8 mouse cellular contexts compared by ENCODE assay signal in the genomic region with DNA sequence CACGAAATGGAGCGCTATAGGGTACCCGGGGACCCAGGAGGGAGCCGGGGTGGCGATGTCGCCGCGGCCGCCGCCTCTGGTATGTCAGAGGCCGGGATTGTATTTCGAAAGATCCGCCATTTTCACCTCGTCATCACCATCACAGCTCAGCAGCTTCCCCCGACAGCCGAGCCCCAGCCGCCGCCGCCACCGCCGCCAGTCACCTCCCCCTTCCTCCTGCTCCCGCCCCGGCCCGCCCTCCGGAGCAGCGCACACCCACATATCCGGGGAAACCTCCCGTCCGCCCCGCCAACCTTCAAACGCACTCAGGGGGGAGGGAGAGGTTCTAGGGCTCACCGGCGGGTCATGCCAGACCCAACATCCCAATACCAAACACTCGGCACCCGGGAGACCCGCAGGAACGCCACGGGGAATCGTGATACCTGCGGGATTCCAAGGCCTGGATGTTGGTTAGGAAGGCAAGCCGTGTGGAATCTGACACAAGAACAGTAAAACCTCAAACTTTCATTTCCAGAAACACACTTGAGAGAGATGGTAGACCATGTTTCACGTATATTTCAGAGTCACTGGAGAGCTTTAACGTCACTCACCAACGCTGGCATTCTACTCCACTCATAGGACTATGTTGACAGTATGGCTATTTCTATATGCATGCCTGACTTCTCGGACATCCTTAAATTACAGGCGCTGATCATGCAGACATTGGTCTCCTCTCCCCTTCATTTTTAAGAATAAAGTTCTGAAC. TPM values are rescaled to one million over a fixed set of nuclear protein-coding genes. Genes with fewer than 3 reads are reported as not detected.
DNase-seq lines count a peak whose midpoint lies in the region; ATAC-seq and TF ChIP-seq lines count a peak whose summit lies in the region.

No protein-coding gene starts in this region.

- H3K4me1 ChIP-seq in bone marrow, adult 2 months (ENCODE audit: control insufficient read depth, insufficient read depth, low read length), result no peaks in the 10 kb centered on the region
- H3K4me1 ChIP-seq in embryonic fibroblast, embryonic 13.5 days (ENCODE audit: control insufficient read depth, insufficient read depth, low read length), result no peaks in the 10 kb centered on the region; the same call in 1 of the 2 replicates
- peaks cover 18% of the 10 kb centered on the region for H3K4me1 ChIP-seq in heart, embryonic 10.5 days
- H3K4me1 ChIP-seq in kidney, embryonic 14.5 days (ENCODE audit: control insufficient read depth, insufficient read depth, low read length), result peaks cover 25% of the 10 kb centered on the region
- peaks cover 13% of the 10 kb centered on the region; the same call in 1 of the 2 replicates for H3K4me1 ChIP-seq in liver, adult 2 months (ENCODE audit: control insufficient read depth, insufficient read depth, low read length)

- H3K4me3 ChIP-seq in bone marrow, adult 2 months (replicated peaks; ENCODE audit: control insufficient read depth, low read depth, low read length), result peak overlapping the region; percentile 83
- peak overlapping the region; percentile 91 for H3K4me3 ChIP-seq in embryonic fibroblast, embryonic 13.5 days (ENCODE audit: insufficient read depth, low read length)
- peak overlapping the region; percentile 88 for H3K4me3 ChIP-seq in heart, embryonic 10.5 days
- peak overlapping the region; percentile 73 for H3K4me3 ChIP-seq in kidney, embryonic 14.5 days (ENCODE audit: low read length)
- H3K4me3 ChIP-seq in liver, adult 2 months (ENCODE audit: insufficient read depth, low read depth, low read length), result peak overlapping the region; percentile 95

- DNase-seq in B cell, adult 2 months, result peak; percentile 79 to 81
- DNase-seq in heart, embryonic 10.5 days (ENCODE audit: low spot score), result peak; percentile 95
- peak; percentile 68 for DNase-seq in liver, adult 2 months (ENCODE audit: extremely low read depth, low read depth, low spot score)
- DNase-seq in monocyte, adult 2 months (ENCODE audit: low read depth in 1 of 2, low spot score in 2 of 2), result peak; percentile 68 to 72
- DNase-seq in spleen, postnatal 14 days (ENCODE audit: low spot score in 2 of 2), result peak; percentile 73 to 78

- H3K4me2 ChIP-seq in kidney, embryonic 14.5 days (replicated peaks; ENCODE audit: low read depth, low read length), result peak overlapping the region; percentile 90

- under 1% methylated on average over 46 of the region's 46 CpGs for WGBS in bone marrow, adult 2 months
- under 1% methylated on average over 45 of the region's 46 CpGs for WGBS in heart, embryonic 10.5 days
- WGBS in kidney, embryonic 14.5 days, result 2% methylated on average over 39 of the region's 46 CpGs
- 1% methylated on average over 45 of the region's 46 CpGs for WGBS in liver, adult 2 months

- TF ChIP-seq POLR2A in bone marrow, adult 2 months (IDR thresholded peaks at IDR 0.05; ENCODE audit: borderline replicate concordance, control insufficient read depth, low read depth, low read length), result peak; percentile 49; the same call in 1 of the 2 replicates
- peak; percentile 45 for TF ChIP-seq POLR2A in embryonic fibroblast, embryonic 13.5 days (IDR thresholded peaks at IDR 0.05; ENCODE audit: low read depth, low read length)
- 0 out of 2 replicates have a peak, but pooled peaks have one; percentile 7 for TF ChIP-seq POLR2A in liver, adult 2 months (IDR thresholded peaks at IDR 0.05; ENCODE audit: extremely low read depth, insufficient read depth, low read length)

- H3K27me3 ChIP-seq in heart, embryonic 10.5 days (ENCODE audit: insufficient read depth, poor library complexity, severe bottlenecking), result no peaks in the 10 kb centered on the region
- H3K27me3 ChIP-seq in kidney, embryonic 14.5 days (ENCODE audit: control insufficient read depth, insufficient read depth, low read length), result no peaks in the 10 kb centered on the region
- H3K27me3 ChIP-seq in liver, adult 2 months (ENCODE audit: control insufficient read depth, insufficient read depth, low read length), result no peaks in the 10 kb centered on the region

- peak overlapping the region; percentile 62 for H3K9ac ChIP-seq in kidney, embryonic 14.5 days (ENCODE audit: low read depth, low read length)
- H3K9ac ChIP-seq in liver, adult 2 months (ENCODE audit: low read depth, low read length), result peak overlapping the region; percentile 83

- peaks cover 8% of the 10 kb centered on the region; the same call in 1 of the 2 replicates for H3K79me2 ChIP-seq in liver, adult 2 months (ENCODE audit: control insufficient read depth, insufficient read depth, low read length)

- H3K27ac ChIP-seq in bone marrow, adult 2 months (ENCODE audit: control insufficient read depth, insufficient read depth, low read depth, low read length, poor library complexity), result peak overlapping the region; percentile 81
- H3K27ac ChIP-seq in embryonic fibroblast, embryonic 13.5 days (ENCODE audit: insufficient read depth, low read length), result peak overlapping the region; percentile 66
- H3K27ac ChIP-seq in heart, embryonic 10.5 days, result peak overlapping the region; percentile 87
- H3K27ac ChIP-seq in kidney, embryonic 14.5 days (ENCODE audit: low read depth, low read length), result peak overlapping the region; percentile 60
- H3K27ac ChIP-seq in liver, adult 2 months (replicated peaks; ENCODE audit: insufficient read depth, low read depth, low read length), result peak overlapping the region; percentile 35; the same call in 1 of the 2 replicates

- no peaks in the 10 kb centered on the region for H3K36me3 ChIP-seq in heart, embryonic 10.5 days
- no peaks in the 10 kb centered on the region for H3K36me3 ChIP-seq in kidney, embryonic 14.5 days (ENCODE audit: control insufficient read depth, insufficient read depth, low read length)
- no peaks in the 10 kb centered on the region for H3K36me3 ChIP-seq in liver, adult 2 months (ENCODE audit: control insufficient read depth, insufficient read depth, low read length)

- TF ChIP-seq CTCF in bone marrow, adult 2 months (IDR thresholded peaks at IDR 0.05; ENCODE audit: control insufficient read depth, insufficient read depth, low read length), result 0 out of 2 replicates have a peak, but pooled peaks have one; percentile 13
- TF ChIP-seq CTCF in embryonic fibroblast, embryonic 13.5 days (IDR thresholded peaks at IDR 0.05; ENCODE audit: borderline replicate concordance, insufficient read depth, low read length), result no peak
- no peak for TF ChIP-seq CTCF in liver, adult 2 months (IDR thresholded peaks at IDR 0.05; ENCODE audit: low read depth, low read length)

- H3K9me3 ChIP-seq in heart, embryonic 10.5 days, result no peaks in the 10 kb centered on the region
- H3K9me3 ChIP-seq in kidney, embryonic 14.5 days (ENCODE audit: control insufficient read depth, low read length), result no peaks in the 10 kb centered on the region

- ATAC-seq in kidney, embryonic 14.5 days (ENCODE audit: low FRiP score, low TSS enrichment), result peak; percentile 73

RNA-seq across cellular contexts. Expression of a gene that starts 1.8 kb away (rescaled TPM):
- 6.8 and 12.5 TPM in 2 replicates for polyA plus RNA-seq in bone marrow, adult 2 months (2011; ENCODE audit: insufficient read depth, insufficient read length, low replicate concordance, missing spikeins)
- 19.9 and 23.8 TPM in 2 replicates for polyA plus RNA-seq in embryonic fibroblast, embryonic 13.5 days (2011; ENCODE audit: insufficient read length, low read depth, missing spikeins)
- 10.4 and 13.4 TPM in 2 replicates for polyA plus RNA-seq in heart, embryonic 10.5 days (2016; fragmentation: Nextera tagmentation; extraction: Ambion mirVana)
- 12.1 and 16.8 TPM in 2 replicates for polyA plus RNA-seq in kidney, embryonic 14.5 days (2014; fragmentation: Nextera tagmentation; extraction: Ambion mirVana)
- 5.7 and 6.7 TPM in 2 replicates for total RNA-seq in liver, adult 2 months (2014; rRNA removed)
- polyA plus RNA-seq in liver, adult 2 months (2012; rRNA removed), result 2.7 and 3.5 TPM in 2 replicates

RNA-seq across cellular contexts. Expression of a gene that starts 19.5 kb away (rescaled TPM):
- polyA plus RNA-seq in bone marrow, adult 2 months (2011; ENCODE audit: insufficient read depth, insufficient read length, low replicate concordance, missing spikeins), result 26.8 and 45.5 TPM in 2 replicates
- polyA plus RNA-seq in embryonic fibroblast, embryonic 13.5 days (2011; ENCODE audit: insufficient read length, low read depth, missing spikeins), result 93.8 and 115 TPM in 2 replicates
- 172 and 203 TPM in 2 replicates for polyA plus RNA-seq in heart, embryonic 10.5 days (2016; fragmentation: Nextera tagmentation; extraction: Ambion mirVana)
- 199 and 212 TPM in 2 replicates for polyA plus RNA-seq in kidney, embryonic 14.5 days (2014; fragmentation: Nextera tagmentation; extraction: Ambion mirVana)
- 47.1 and 53.2 TPM in 2 replicates for total RNA-seq in liver, adult 2 months (2014; rRNA removed)
- 12.0 and 13.1 TPM in 2 replicates for polyA plus RNA-seq in liver, adult 2 months (2012; rRNA removed)

Comparison
In these comparisons a context has a peak if more than half of its experiments do, and no peak if none do; other contexts are left out.
1. Peak in every context shown above with its lines: DNase-seq, ATAC-seq, H3K4me3 ChIP-seq and H3K27ac ChIP-seq.
2. H3K27ac ChIP-seq: peak in every context shown above with its lines; median percentile 87 in heart, embryonic 10.5 days; 81 in bone marrow, adult 2 months; 66 in embryonic fibroblast, embryonic 13.5 days; 60 in kidney, embryonic 14.5 days; 35 in liver, adult 2 months.